Mouse (Mus musculus) layer of hippocampus, adult 9-11 months (tissue): ENCODE data around the gene Ppp2r5d.
A peak's percentile ranks its signal among the peaks of the same experiment; 100 is the strongest.

ENCODE experiments used
- DNase-seq: peaks from one replicate; pipeline ENCODE4 v3.0.0; 2022

Ppp2r5d gene

DNA sequence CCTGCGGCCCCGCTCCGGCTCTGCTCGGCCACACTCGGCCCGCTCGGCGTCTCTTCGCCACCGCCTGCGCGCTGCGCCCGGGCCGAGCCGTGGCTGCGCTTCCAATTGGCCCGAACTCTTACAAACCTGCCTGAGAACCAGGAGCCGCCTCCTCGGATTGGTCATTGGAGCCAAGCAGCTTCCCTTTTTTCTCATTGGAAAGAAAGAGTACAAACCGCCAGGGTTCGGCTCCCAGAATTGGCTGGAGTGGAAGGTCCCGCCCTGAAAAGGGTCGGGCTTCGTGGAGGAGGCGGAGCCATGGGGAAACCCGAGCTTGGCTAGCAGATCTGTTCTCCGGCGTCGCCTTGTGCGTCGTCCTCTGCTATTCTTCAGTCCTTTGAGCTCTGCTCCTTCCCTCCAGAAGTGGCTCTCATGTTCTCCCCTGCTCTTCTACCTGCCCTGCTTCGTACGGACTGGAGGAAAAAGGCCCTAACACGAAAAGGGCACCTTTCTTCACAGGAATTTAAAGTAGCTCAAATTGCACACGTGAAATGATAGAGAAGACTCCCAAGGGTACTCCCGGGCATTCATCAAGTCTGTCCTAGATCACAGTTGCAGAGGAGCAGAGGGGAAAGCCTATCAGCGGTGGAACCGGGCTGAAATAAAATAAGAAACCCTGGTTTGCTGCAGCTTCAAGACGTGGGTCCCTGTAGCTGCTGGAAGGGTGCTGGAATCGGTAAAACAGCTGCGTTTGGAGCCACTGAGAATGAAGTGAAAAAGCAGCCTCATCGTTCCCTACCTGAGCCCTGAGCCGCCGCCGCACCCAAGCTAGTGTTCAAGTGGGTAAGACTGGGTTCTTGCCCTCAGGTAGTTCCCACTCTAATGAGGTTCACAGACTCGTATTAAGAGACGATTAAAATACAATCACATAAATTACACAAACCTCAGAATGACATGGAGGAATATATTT is at the start of gene Ppp2r5d:
TSS of gene Ppp2r5d (minus strand) at position 225 of the 949 bp plus-strand sequence.
- peak; percentile 98 for DNase-seq

DNA sequence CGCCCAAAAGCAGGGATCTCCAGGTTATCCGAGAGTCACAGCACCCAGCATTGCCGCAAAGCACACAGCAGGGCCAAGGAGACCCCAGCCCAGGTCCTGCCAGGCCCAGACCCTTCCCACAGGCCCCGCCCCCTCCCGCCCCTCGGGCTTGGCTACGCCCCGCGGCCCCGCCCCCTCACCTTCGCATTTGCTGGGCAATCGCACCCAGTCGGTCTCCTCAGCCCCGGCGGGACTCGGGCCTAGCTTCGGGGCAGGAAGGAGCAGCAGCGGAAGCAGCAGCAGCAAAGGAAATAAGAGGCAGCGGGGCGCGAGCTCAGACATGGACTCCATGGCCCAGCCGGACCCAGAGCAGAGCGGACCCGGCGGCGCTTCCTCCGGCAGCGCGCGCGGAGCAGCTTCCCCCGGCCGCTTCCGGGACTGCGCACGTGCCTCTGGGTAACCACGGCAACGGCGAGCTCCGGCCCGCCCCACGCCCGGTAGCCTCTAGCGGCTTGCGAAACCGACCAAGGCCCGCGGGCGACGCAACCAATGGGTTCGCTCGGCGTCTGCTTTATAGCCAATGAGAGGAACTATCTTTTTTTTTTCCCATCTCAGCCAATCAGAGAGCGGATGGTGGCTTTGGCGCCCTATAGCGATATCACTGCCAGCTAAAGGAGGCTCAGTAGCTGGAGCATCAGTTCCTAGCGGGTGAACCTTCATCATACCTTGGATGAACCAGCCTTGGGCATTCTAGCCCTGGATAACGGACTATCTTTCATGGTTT is 47.1 kb upstream of the Ppp2r5d start, which contains the start of gene Cnpy3:
TSS of gene Cnpy3 (minus strand) at position 421 of the 763 bp plus-strand sequence.
- DNase-seq: peak; percentile 99

DNA sequence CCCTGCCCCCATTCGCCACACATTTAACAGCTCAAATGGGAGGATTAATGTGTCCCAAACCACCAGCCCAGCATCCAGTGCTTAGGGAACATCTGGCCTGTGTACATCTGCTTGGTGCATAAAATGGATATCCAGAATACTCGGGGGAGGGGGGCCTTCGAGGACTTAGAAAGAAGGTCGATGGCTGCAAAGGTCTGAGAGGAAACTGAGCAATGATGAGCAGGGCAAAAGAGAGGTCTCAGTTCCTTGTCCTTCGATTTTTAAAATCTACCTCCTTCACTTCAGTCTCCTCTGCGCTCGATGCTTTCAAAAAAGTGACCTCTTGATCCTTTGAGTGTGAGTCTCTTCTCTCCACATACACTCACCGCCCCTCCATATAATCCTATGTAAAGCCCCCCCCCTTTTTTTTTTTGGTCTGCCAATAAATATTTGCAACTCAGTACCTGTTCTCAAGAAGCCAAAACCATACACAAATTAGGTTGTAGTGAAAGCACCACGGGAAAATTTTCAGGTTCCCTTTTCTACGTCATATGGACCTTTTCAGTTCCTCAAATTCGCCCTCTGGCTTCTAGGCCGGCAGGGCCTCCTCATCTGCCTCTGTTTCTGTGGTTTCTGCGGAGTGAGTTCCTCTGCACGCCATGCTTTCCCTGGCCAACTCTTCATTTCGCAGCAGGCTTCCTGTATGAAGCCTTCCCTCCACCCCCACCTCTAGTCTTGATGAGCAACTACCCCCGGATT is 46.3 kb upstream of the Ppp2r5d start:
- peak; percentile 87 for DNase-seq

DNA sequence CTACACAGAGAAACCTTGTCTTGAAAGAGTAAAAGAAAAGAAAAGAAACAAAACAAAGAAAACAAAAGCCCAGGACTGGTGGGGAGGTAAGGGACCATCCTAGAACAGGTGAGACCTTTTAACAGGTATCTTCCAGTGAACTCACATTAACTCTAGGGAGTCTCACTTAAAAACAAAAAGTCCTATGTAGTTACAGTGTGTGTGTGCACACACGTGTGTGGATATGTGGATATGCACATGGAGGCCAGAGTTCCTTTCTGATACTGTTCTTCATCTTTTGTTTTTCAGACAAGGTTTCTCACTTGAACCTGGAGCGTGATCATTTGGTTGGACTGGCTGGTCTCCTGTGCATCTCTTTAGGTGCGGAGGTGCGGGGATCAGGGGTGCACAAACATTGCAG is 45.7 kb upstream of the Ppp2r5d start:
- no peak for DNase-seq

DNA sequence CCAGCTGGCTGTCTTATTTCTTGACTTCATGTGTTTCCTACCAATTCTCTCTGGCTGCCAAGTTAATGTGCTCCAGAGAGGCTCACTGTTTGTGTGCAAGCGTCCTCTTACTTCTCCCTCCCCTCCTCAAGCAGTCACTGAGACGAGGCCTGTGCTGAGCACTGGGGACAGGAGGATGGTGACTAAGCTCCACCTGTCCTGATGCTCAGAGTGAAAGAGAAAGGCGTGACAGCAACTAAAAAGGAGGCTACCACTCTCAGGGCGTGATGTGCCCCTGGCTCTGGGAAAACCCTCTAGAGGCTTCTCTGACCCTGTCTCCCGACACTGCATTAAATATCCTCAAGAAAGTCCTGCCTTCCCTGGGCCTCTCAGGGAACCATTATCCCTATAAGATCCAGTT is 44.4 kb upstream of the Ppp2r5d start:
- no peak for DNase-seq

DNA sequence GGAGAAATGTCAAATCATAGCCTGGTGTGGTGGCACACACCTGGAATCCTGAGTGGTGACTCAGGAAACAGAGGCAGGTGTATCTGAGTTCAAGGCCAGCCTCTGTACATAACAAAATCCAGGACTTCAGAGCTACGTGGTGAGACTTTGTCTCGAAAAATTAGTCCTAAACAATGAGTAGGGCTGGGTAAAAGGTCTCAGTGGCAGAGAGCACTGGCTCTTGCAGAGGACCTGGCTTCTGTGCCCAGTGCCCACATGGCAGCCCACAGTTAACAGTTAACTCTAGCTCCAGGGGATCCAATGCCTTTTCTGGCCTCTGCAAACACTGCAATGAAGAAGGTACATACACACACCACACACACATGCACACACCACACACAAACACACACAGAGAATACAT is 42.9 kb upstream of the Ppp2r5d start:
- no peak for DNase-seq

DNA sequence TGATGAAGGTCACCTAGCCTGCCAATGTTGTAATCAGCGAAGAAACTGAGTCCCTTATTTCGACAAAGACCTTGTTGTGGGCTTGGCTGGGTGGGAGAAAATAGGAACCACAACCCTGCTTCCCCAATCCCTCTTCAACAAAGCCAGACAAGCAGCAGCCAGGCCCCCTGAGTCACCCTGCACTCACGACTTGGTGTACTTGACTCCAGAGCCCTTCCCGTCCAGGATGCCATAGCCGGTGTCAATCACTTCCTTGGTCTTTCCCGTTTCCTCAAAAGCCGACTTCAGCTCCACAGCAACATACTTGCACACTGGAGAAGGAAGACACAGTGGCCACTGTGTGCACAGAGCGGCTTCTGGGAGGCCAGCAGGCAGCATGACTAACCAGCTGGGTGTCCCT is 42.3 kb upstream of the Ppp2r5d start:
- no peak for DNase-seq

DNA sequence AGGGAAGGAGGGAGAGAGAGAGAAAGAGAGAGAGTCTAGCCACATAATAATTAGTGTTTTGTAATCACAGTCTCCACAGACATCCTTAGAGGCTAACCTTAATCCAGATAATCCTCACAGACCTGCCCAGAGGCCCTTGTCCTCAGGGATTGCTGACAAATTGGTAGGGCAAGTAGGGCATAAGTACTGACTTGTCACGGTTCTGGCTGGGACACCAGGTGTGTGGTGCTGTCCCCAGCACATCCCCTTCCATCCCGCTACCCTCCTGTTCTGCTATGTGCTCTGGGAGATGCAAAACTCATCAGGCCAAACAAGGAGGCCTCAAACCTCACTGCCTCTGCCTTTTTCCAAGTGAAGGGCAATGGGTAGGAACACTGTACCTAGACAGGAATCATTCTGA is 40.6 kb upstream of the Ppp2r5d start:
- DNase-seq: no peak

DNA sequence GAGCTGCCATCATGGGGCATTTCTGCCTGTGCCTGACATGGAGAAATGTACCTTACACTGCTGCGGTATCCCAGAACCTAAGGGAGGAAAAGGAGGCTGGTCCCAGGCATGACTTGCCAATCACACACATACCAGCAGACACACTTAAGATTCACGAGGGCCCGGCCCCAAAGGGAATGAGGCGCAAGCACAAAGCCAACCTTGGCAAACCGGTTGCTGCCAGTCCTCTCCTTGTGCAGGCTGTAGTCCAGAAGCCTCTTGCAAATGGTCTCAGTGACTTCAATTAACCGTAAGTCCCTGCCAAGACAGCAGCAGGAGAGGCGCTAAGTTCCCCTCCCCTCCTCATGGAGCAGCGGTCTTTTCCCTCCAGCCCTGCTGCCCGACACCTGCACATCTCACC is 38.1 kb upstream of the Ppp2r5d start:
- no peak for DNase-seq

DNA sequence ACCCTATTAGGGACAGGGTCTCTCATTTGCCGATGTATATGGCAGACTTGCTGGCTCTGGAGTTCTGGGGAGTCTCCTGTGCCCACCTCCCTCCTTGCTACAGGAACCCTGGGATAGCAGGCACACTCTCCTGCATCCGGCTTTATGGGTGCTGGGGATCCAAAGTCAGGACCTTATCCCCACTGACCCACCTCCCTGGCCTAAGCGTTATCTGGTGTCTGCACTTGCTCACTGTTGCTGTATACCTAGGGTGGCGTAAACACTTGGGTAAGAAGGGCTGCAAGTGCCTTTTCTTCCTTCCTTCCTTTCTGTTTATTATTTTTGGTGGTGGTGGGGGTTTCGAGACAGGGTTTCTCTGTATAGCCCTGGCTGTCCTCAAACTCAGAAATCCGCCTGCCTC is 36.4 kb upstream of the Ppp2r5d start:
- DNase-seq: no peak

DNA sequence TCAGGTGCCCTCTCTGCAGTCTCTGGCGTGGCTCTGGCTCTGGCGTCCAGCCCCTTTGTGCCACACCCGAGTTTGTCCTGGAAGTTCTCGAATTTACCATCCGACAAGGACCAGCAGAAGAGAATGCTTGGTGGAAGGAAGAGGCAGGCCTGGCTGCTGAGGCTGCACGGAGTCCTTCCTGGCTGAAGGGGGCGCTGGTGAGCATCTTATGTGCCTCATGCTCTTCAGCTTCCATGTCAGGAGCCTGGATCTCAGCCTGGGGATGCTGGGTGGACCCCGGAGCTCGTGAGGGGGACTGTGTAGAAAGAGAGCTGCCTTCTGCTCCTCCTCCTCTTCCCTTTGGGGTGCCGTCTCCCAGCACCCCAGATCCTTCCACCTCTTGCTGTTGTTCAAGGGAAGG is 31.2 kb upstream of the Ppp2r5d start:
- no peak for DNase-seq

DNA sequence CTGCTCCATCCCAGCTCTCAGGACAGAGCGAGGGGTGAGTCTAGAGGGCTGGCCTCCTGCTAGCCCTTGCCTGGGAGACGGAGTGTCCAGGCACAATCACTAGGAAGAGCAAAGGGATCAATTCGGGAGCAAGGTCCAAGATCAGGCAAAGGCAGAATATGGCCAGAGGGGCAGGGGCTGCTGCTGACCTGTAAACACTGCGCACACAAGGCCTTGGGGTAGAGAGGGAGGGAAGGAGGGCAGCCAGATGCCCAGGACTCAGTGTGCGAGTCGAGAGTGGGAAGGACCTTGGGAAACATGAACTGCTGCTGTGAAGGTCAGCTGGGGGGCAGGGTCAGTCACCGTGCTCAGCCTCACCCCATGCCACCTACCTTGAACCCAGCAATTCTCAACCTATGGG is 30.4 kb upstream of the Ppp2r5d start:
- no peak for DNase-seq

DNA sequence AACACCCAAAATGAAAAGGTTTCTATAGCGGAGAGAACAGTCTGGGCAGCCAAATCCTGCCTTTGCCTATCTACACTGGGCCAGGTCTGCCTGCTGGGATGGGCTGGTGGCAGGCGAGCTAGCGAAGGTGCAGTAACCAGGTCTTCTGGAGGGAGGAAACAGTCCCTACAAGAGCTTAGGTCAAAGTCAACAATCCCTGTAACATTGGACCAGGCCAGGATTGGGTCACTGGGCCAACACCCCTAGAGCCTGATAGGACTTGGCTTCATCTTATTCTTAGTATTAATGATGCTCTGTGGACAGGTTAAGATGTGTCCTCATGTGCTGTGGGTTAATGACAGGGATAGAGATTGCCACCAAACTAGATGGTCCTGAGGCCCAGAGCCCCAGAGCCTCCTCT is 29.1 kb upstream of the Ppp2r5d start:
- DNase-seq: no peak

DNA sequence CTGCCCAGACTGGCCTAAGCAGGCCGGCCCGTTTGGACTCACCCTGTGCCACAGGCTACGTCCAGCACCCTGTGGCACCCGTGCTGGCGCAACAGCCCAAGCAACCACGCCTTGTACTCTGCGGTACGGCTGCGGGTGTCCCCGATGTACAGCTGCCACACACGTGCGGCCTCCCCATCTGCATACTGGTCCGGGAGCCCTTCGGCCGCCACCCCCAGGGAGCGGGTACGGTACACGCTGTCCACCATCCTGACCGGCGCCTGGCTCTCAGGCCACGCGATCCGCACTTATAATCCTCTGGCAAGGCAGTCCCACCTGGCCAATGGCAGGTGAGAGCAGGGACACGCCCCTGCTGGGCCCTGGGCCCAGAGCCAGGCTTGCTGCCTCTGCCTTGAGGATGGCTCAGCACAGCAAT is 24.0 kb upstream of the Ppp2r5d start, which contains the start of gene Gnmt:
TSS of gene Gnmt (minus strand) at position 265 of the 415 bp plus-strand sequence.
- DNase-seq: no peak

DNA sequence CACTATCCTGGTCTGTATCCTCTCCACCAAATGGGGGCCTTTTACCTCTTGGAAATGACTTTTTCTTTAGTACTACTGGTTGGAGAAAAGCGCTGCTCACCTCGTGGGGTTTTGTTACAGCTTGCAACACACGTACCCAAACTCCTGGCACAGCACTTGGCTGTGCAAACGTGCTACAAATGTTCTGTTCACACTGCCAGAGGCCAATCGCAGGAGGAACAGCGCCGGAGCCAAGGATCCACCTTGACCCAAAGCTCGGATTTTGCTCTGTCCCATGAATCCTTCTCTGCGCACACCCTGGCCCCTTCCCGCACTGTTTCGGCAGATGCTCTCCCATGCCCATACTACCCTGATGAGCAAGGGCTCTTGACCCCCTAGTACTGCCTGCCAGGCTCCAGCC is 23.6 kb upstream of the Ppp2r5d start:
- DNase-seq: no peak

DNA sequence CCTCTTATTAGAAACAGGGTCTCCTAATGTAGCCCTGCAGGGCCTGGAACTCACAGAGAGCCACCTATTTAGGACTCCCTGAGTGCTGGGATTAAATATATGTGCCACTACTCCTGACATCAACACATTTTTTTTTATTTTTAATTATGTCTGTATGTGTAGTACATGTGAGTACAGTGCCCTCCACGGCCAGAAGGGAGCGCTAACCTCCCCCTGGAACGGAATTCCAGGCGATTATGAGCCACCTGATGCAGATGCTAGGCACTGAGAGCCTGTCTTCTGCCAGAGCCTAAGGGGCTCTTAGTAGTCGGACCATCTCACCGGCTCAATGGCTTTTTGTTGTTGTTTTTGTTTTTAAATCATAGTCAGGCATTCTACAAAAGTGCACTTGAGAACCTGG is 23.1 kb upstream of the Ppp2r5d start:
- DNase-seq: no peak

DNA sequence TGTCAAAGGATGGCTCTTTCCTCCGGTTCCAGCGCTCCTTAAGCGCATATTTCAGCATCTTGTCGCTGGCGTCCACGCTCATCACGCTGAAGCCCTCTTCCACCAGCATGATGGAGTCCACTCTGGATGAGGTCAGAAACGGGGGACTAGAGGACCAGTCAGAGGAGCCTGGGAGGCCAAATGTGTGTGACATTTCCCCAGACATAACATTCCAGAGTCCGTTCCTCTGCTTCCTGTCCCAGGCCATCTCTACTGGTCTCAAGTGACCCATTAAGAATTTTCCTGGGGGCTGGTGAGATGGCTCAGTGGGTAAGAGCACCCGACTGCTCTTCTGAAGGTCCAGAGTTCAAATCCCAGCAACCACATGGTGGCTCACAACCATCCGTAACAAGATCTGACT is 22.4 kb upstream of the Ppp2r5d start:
- DNase-seq: no peak

DNA sequence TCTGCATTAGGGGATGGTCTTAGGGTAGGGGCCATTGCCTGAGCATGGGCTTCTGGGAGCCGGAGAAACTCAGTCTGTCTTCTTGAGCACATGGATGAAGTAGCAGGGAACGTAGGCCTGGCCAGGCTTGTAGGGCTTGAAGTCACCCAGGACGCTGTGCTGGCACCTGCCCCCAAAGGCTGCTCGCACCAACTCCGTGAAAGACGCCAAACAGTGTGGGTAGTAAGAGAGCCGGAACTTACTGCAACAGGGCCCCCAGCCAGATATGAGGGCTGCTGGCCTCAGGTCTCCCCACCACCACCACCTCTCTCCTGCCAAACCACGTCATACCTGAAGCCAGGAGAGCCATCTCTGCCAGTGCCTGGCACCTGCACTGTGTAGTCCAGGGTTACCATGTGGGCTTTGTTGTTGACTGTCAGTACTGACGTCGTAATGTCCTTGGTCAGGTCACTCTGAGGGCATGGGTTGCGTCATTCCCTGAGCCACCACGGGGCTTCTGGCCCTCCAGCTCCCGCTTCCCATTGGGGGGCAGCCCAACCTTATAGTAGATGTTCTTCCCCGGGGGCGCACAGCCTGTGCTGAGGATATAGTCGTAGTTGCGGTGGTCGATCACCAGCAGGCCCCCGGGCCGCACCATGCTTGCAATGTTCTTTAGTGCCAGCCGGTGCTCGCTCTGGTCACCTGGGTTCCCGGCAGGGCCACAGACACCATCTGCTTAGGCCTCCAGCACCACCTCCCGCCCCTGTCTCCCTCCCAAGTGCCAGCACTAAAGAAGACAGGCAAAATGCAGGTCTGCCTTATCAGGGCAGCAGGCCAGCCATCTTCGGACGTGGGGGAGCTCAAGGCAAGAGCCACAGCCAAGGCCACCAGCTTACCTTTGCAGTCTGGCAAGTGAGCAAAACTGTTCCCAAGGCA is 21.1 kb upstream of the Ppp2r5d start:
- no peak for DNase-seq

DNA sequence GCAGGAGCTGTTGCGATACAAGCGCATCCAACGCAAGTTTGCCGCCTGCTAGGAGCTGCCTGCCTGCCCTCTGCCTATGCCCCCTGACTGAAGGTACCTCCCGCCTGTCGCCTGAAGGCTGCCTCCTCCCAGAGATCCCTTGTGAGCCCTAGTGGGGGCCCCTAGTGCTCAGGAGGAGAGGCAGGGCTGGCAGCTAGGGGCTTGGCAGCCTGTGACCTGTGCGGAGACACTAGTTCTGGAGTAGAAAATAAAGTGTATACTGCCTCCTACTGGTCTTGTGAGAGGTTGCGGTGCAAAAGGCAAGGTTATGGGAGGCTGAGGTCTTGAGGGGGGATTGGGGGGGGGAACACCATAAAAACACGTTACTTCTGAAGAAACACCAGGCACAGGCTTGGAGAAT is 20.4 kb upstream of the Ppp2r5d start:
- DNase-seq: no peak

DNA sequence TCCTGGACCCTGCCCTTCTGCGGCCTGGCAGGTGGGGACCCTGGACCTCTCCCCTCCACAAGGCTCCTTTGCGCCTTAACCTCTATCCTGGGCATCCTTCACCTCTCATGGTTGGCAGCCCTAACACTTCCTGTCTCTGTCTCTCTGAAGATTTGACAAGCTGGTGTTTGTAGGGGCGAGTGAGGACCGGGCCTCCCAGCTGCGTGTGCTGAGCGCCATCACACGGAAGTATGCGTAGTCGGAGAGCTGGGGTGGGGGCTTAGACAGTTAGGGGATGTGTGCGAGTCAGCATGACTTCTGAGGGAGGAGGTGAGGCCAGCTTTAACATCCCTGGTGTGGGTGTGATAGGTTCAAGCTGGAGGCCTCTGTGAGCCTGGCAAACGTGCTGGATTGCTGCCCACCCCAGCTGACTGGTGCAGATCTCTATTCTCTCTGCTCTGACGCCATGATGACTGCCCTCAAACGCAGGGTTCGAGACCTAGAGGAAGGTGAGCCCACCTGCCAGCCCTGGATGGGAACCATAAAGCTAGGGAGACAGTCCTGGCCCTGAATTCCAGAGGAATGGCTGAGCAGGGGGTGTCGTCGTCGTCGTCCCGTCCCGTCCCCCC is 19.7 kb upstream of the Ppp2r5d start:
- no peak for DNase-seq

DNA sequence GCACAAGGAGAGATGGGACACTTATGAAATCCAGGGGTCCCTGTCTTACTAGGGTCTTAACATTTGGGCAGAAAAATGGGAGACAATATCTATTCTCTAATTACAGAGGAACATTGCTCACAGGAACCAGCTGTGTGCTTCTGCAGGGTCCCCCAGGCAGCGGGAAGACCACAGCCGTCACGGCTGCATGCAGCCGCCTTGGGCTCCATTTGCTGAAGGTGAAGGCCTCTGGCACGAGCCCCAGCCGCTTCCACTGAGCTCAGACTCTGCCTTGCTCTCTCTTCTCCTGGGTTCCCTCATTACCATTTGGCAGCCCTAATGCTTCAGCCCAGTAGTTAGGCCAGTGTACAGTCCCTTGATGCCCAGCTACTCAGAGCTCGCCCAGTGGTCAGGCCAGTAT is 16.2 kb upstream of the Ppp2r5d start:
- no peak for DNase-seq
